Mouse (Mus musculus): ENCODE results near the gene Zfp704.
"Not testable (repeated sequence)": the region's sequence is repeated elsewhere in the genome, so short reads cannot be mapped to it uniquely, and the experiment has no call there.

Zfp704 gene

GRCm38 (mm10) chr3:9598061-9598460 lies 11.8 kb downstream of the Zfp704 start:
- no peak for DNase-seq (ENCODE audit: low spot score in 2 of 2)

- DNase-seq (ENCODE audit: low spot score in 2 of 2): no peak
These were observed 15.4 kb downstream of the Zfp704 start for GRCm38 (mm10) chr3:9594457-9594856.

DNA sequence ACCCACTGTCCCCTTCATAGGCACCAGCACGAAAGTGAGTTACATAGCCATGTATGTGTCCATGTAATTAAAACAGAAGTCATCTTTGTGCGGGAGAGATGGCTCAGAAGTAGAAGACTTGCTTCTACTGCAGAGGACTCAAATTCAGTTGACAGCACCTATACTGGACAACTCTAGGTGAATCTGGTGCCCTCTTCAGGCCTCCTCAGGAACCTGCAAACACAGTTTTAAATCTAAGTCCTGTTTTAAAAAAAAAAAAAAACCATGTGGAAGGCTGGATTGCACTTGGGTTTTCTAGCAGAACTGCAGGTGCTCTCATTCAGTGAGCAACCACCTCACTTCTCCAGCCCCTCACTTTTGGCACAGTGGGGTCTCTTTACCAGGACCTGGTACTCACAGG lies 16.1 kb downstream of the Zfp704 start:
- DNase-seq (ENCODE audit: low spot score in 2 of 2): peak in 1 of 2 experiments; percentile 38

DNA sequence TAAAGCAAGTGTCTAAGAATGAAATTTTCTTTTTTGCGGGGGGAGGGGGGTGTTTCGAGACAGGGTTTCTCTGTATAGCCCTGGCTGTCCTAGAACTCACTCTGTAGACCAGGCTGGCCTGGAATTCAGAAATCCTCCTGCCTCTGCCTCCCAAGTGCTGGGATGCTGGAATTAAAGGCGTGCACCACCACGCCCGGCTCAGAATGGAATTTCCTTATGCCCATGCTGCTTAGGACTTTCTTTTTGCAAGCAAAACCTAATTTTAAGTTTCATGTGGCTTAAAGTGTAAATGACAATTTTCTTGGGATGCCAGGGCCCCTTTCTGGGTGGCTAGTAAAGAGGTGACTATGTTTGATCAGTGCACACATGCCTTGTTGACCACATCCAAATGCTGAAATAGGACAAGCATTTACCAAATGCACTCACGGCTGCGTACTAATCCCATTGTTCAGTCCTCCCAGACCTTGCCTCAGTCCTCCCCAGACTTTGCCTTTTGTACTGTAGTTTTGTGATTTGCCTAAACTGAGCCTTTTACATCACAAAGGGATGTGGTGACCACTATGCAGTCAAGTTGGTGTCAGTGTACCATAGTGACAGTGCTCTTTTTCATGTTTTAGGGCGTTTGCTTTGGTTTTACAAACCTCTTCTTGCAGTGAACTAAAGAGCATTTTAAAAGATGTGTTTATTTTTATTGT lies 18.3 kb downstream of the Zfp704 start:
- DNase-seq (ENCODE audit: low spot score in 2 of 2): no peak

DNA sequence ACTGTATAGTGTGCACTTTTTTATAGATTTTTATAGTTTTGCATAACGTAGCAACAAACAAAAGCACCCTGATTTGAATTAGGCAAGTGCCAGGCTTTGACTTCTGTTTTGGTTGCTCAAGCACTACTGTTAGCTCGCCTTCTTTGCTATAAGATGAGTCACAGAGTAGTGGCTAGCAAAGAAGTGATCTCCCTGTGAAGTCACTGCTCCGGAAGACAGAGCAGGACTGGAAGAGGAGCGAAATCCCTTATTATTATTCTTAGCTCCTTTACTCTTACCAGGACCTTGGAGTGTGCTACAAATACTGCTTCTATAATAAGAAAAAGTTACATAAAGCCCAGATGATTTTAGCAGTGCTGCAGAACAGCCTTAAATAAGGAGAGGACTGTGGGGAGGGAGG lies 21.2 kb downstream of the Zfp704 start:
- peak in 1 of 2 experiments; percentile 23 for DNase-seq (ENCODE audit: low spot score in 2 of 2)

GRCm38 (mm10) chr3:9587304-9587703 lies 22.6 kb downstream of the Zfp704 start:
- DNase-seq (ENCODE audit: low spot score in 2 of 2): no peak

DNA sequence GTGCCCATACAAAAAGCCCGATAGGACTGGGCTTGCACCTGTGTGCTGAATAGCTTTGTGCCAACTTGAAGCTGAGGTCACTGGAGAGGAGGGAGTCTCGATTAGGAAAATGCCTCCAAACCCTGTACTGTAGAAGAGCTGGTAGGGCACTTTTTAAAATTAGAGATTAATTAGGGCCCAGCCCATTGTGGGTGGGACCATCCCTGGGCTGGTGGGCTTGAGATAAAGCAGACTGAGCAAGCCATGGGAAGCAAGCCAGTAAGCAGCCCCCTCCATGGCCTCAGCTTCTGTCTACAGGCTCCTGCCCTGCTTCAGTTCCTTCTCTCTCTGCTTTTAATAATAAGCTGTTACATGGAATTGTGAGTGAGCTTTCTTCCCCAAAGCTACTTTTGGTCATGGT lies 26.4 kb downstream of the Zfp704 start:
- no peak for DNase-seq (ENCODE audit: low spot score in 2 of 2)

DNA sequence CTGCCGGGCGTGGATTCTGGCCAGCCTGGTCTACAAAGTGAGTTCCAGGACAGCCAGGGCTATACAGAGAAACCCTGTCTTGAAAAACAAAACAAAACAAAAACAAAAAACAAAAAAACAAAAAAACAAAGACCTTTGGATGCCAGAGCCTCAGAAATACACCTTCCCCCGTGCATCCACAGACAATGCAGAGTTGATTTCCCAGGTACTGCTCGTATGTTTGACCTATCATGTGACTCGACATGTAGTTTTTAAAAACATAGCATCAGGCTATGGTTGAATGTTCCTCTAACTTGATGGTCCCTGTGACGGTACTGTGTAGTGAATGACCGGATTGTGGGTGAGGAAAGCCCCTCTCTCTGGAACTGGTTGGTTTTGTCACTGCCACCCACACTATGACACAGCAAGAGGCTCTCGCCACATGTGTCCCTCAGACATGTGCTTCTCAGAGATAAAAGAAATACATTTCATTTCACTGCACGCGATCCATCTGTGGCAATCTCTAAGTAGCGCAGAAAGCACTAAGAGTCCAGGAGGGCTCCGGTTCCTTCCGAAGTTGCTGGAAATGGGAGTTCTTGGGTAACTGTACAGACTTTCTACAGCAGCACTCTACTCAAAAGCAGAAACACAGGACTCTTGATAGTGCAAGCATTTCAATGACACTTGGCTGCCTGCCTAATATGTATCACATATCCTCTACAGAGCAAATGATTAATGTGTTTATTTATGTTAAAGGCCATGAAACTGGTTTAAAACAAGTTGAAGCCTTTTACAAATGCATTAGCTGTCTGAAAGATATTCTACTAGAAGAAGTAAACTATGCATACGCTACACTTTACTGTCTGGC lies 28.7 kb downstream of the Zfp704 start:
- DNase-seq (ENCODE audit: low spot score in 2 of 2): no peak

GRCm38 (mm10) chr3:9580102-9580501 lies 29.8 kb downstream of the Zfp704 start:
- DNase-seq (ENCODE audit: low spot score in 2 of 2): no peak

GRCm38 (mm10) chr3:9579028-9579643 lies 30.7 kb downstream of the Zfp704 start:
- no peak for DNase-seq (ENCODE audit: low spot score in 2 of 2)

- DNase-seq (ENCODE audit: low spot score in 2 of 2): no peak
These were observed 33.0 kb downstream of the Zfp704 start for GRCm38 (mm10) chr3:9576872-9577271.

DNA sequence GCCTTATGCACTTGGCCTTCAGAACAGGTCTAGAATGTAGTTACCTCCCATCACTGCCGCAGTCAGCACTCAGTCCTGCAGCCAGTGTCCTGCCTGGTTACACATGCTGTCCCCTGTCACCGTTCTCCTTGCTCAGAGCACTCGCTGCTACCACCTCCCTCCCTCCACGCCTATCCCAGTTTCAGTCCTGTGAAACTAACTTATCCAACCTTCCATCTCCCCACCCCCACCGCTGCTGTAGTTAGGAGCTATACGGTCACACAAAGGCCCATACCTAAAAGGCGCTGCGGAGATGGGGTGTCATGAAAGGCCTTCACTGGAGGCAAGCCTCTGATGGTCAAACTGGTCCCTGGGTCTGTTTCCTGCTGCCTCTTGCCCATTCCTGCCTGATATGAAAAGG lies 35.6 kb downstream of the Zfp704 start:
- no peak for DNase-seq (ENCODE audit: low spot score in 2 of 2)

DNA sequence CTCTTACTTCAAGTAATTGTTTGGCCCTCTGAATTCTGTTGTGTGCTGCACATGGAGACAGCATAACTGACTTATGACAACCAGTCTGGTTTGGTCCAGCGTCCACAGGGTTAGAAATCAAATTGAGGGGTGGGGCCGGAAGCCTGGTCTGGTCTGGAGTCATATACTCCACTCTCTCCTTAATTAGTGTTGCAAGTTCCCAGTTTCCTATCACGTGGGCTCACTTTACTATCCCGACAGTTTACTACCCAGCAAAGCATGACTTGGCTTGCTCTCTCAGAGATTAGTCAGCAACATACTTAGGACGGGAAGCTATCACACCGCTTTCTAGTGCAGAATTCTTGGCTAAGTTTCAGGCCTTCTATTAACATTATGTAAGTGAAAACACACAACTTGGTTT lies 36.3 kb downstream of the Zfp704 start:
- no peak for DNase-seq (ENCODE audit: low spot score in 2 of 2)

DNA sequence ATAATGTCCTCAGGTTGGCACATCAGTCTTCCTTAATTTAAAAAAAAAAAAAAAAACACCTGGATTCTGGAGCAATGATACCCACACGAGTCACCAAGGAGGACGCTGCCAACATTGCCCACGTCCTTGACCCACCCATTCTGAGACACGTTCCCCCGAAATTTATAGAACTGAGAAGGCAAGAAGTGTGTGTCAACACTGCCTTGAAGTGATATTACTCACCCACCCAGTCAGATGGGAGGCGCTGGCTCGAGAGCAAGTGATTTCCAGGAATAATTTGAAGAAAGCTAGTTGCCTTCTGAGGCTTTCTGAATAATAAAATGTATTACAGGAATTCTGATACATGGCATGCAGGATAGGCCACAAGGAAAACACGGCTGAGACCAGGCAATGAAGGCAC lies 37.6 kb downstream of the Zfp704 start:
- peak in 1 of 2 experiments; percentile 29 for DNase-seq (ENCODE audit: low spot score in 2 of 2)

DNA sequence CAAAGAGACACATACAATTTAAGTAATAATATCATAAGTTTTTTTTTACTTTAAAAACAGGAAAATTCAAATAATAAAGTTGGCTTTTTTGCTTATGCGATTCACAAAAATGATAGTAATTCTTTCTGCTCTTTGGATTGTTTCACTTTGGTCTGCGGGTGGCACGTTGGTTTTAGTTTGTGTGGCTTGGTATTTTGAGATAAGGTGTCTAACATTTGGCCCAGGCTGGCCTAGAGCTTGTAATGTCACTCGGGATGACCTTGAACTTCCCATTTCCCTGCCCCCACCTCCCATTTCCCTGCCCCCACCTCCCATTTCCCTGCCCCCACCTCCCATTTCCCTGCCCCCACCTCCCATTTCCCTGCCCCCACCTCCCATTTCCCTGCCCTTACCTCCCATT lies 39.1 kb downstream of the Zfp704 start:
- DNase-seq (ENCODE audit: low spot score in 2 of 2): no peak

- DNase-seq (ENCODE audit: low spot score in 2 of 2): not testable (repeated sequence)
These were observed 40.2 kb downstream of the Zfp704 start for GRCm38 (mm10) chr3:9569706-9570105.

DNA sequence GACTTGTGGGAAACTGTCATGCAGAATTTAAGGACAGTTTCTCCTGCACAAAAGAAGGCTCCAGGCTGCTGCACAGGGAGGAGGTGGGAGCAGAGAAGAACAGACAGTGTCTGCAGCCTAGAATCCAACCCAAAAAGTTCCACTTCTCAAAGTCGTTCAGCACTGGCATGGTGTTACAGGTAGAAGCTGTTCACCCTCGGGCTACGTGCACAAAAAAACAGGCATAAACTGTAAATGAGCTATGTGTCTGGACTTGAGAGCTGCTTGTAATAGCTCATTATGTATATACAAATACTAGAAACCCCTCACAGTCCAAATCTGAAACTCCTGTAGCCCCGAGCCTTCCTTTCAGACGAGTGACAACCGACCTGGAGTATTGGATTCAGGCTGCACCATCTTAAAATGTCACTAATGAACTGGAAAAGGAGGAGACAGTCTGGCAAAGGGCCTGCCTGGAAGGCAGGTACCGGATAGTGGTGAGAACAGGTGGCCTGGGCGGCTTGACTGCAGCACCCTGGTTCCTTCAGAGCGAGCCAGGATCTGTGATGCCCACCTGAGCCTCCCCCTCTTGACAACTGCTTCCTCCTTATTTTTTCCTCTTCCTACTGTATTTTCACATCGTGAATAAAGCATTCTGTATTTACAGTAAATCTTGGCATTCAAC lies 41.2 kb downstream of the Zfp704 start:
- DNase-seq (ENCODE audit: low spot score in 2 of 2): no peak

- DNase-seq (ENCODE audit: low spot score in 2 of 2): no peak
These were observed 41.9 kb downstream of the Zfp704 start for GRCm38 (mm10) chr3:9567948-9568347.

DNA sequence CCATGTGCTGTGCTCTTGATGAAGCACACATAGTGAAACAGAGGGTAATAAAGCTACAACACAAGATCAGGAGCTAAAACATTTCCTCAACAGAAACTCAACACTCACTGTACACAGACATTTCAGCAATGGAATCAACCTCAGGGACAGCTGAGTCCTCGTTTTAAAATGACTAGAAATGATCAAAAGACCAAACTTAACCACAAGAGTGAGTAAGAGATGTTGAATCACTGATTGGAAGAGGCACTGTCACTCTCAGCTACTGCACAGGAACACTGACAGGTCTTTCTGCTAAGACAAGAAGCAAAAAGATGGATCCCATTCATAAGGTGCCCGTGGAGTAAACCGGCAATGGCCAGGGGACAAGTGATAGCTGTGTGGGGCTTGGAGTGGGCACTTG lies 43.1 kb downstream of the Zfp704 start:
- no peak for DNase-seq (ENCODE audit: low spot score in 2 of 2)

GRCm38 (mm10) chr3:9563562-9563961 lies 46.3 kb downstream of the Zfp704 start:
- no peak for DNase-seq (ENCODE audit: low spot score in 2 of 2)

- DNase-seq (ENCODE audit: low spot score in 2 of 2): no peak
These were observed 47.1 kb downstream of the Zfp704 start for GRCm38 (mm10) chr3:9562649-9563328.

Data from frontal cortex, postnatal 36 days (tissue).